Mouse (Mus musculus) bone marrow, adult 2 months (tissue): ENCODE data around the gene Dnajc17.

Experiments used
- CTCF ChIP-seq: fragments of 200-500 bp; IDR thresholded peaks from 2 replicates; pipeline ENCODE4 v1.5.1; 2011; ENCODE audit warnings: low read length, control low read depth; ENCODE audit not compliant: control insufficient read depth, insufficient read depth
- POLR2A ChIP-seq: fragments of 200-500 bp; IDR thresholded peaks from 2 replicates; pipeline ENCODE4 v1.6.1; 2011; ENCODE audit warnings: low read depth, mild to moderate bottlenecking, control low read depth, low read length, borderline replicate concordance; ENCODE audit not compliant: control insufficient read depth

DNA sequence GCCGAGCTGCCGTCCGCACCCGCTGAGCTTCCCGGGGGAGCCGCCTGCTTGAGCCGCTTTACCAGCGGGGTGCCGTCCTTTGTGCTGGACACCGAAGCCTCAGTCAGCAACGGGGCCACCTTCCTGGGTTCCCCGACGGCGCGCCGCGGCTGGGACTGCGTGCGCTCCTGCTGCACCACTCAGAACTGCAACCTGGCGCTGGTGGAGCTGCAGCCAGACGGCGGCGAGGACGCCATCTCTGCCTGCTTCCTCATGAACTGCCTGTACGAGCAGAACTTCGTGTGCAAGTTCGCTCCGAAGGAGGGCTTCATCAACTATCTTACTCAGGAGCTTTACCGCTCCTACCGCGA is 29.3 kb upstream of the Dnajc17 start:
- TF ChIP-seq CTCF, result no peak
- TF ChIP-seq POLR2A, result no peak
